Mouse (Mus musculus) cerebellum, postnatal 25 days (tissue): ENCODE measurements at regions not wholly inside any gene's neighbourhood (a gene's known extent, or its start where the extent isn't known, plus 50 kb on each side); places are given as distances from the start of the nearest gene placed in this dataset.
"Not testable (repeated sequence)": the region's sequence is repeated elsewhere in the genome, so short reads cannot be mapped to it uniquely, and the experiment has no call there.

Experiments
- DNase-seq, 2 experiments: peaks; one replicate each; pipeline ENCODE4 v3.0.0; 2021; ENCODE audit warnings: mixed read lengths in 2 of 2

GRCm38 (mm10) chr14:114001377-114001776 is 687.0 kb downstream of the Tpm3-rs7 start:
- DNase-seq = no peak

GRCm38 (mm10) chr14:114002420-114002819 is 688.0 kb downstream of the Tpm3-rs7 start:
- DNase-seq = no peak

GRCm38 (mm10) chr14:114037063-114037462 is 722.7 kb downstream of the Tpm3-rs7 start:
- DNase-seq = no peak

- no peak for DNase-seq
These were observed 724.4 kb downstream of the Tpm3-rs7 start for GRCm38 (mm10) chr14:114038611-114039312.

- DNase-seq = no peak
These were observed 739.3 kb downstream of the Tpm3-rs7 start for GRCm38 (mm10) chr14:114053558-114054235.

- no peak for DNase-seq
These were observed 746.9 kb downstream of the Tpm3-rs7 start for GRCm38 (mm10) chr14:114061347-114061746.

- no peak for DNase-seq
These were observed 748.2 kb downstream of the Tpm3-rs7 start for GRCm38 (mm10) chr14:114062582-114062981.

- no peak for DNase-seq
These were observed 758.8 kb downstream of the Tpm3-rs7 start for GRCm38 (mm10) chr14:114073236-114073635.

- no peak for DNase-seq
These were observed 759.6 kb downstream of the Tpm3-rs7 start for GRCm38 (mm10) chr14:114074011-114074410.

- DNase-seq = peak in 1 of 2 experiments; percentile 7
These were observed 792.4 kb downstream of the Tpm3-rs7 start for GRCm38 (mm10) chr14:114106786-114107185.

GRCm38 (mm10) chr14:114128491-114128890 is 814.1 kb downstream of the Tpm3-rs7 start:
- DNase-seq = no peak

- DNase-seq = no peak
These were observed 851.6 kb downstream of the Tpm3-rs7 start for GRCm38 (mm10) chr14:114166005-114166404.

- no peak for DNase-seq
These were observed 876.4 kb upstream of the Gpc5 start for GRCm38 (mm10) chr14:114215609-114216008.

- no peak for DNase-seq
These were observed 871.1 kb upstream of the Gpc5 start for GRCm38 (mm10) chr14:114220868-114221267.

- peak in 1 of 2 experiments; percentile 3 for DNase-seq
These were observed 861.3 kb upstream of the Gpc5 start for GRCm38 (mm10) chr14:114230711-114231110.

GRCm38 (mm10) chr14:114255037-114255436 is 837.0 kb upstream of the Gpc5 start:
- DNase-seq = no peak

- DNase-seq = no peak
These were observed 830.4 kb upstream of the Gpc5 start for GRCm38 (mm10) chr14:114261657-114262056.

GRCm38 (mm10) chr14:114300611-114301010 is 791.4 kb upstream of the Gpc5 start:
- no peak for DNase-seq

GRCm38 (mm10) chr14:114307479-114307878 is 784.5 kb upstream of the Gpc5 start:
- no peak for DNase-seq

GRCm38 (mm10) chr14:114332662-114333061 is 759.4 kb upstream of the Gpc5 start:
- DNase-seq = no peak

- no peak for DNase-seq
These were observed 742.7 kb upstream of the Gpc5 start for GRCm38 (mm10) chr14:114349345-114349744.

GRCm38 (mm10) chr14:114349816-114350215 is 742.2 kb upstream of the Gpc5 start:
- not testable (repeated sequence) for DNase-seq

- DNase-seq = no peak
These were observed 739.7 kb upstream of the Gpc5 start for GRCm38 (mm10) chr14:114352307-114352706.

- no peak for DNase-seq
These were observed 717.2 kb upstream of the Gpc5 start for GRCm38 (mm10) chr14:114374847-114375246.
